Mouse (Mus musculus) layer of hippocampus, postnatal 10 days (tissue): ENCODE data around the gene Hbp1. TPM values are rescaled to one million over a fixed set of nuclear protein-coding genes. Genes with fewer than 3 reads are reported as not detected.

ENCODE experiments used
- DNase-seq, 2 experiments: peaks; one replicate each; pipeline ENCODE4 v3.0.0; 2021; ENCODE audit warnings: low spot score in 2 of 2
- total RNA-seq, 2 experiments: library from RNA; stranded (reverse); gene quantifications; 2 replicates each; pipeline ENCODE4 v1.2.3; 2021

Gene Hbp1
- total RNA-seq, 2 experiments from 2014 or later, result 24.4 to 25.3 TPM

DNA sequence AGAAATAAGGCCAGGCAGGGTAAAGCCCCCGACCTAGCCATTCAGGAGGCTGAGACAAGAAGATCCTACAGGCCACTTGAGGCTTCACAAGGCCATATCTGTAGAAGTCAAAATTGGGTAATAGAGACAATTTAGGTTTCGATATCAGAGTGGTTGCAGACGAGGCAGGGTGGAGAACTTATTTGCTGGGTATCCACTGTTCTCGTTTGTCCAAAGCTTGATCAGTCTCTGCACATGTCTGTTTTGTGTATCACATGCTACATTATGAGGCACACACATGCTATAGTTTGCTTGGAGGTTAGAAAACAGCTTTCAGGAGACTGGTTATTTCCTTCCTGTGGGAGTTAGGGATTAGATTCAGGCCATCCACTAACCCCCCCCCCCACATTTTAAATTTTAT, 5.5 kb upstream of the Hbp1 start:
- no peak for DNase-seq

DNA sequence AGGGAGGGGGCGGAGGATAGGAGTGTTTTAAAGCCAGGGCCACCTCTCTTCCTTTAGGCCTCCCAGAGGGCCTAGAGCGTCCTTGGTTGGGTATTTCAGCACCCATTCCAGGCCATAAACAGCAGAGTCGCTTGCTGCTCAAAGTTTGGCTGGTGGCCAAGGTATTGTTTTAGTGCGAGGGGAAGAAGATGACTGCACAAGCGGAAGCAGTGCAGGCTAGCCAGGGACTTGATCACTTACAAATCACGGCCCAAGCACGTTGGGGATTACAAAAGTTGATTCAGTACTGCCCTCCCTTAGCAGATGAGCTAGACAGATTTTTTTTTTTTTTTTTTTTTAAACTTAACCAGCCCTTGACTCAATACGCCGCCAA, 310 bp upstream of the Hbp1 start:
- no peak for DNase-seq

DNA sequence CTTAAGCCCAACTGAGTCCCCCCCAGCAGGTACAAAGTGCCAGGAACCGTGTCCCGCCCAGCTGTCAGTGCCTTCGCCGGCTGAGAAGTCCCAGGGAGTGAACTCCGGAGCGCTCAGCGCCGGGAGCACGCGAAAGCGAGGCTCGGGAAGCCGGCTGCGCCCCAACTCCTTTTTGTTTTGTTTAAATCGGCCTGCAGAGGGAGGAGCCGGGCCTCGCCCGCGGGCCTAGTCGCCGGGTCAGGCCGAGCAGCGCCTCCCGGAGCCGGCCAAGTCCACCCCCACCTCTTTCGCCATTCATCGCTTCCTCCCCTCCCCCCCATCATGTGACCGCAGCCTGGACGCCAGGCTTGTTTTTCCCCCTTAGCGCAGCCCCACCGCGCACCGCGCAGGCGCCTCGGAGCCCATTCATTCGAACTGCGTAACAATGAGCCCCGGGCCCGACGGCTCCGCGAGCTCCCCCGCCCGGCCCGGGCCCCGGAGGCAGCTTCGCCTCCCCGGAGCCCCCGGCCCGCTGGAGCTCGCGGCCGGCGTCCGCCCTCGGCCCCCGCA, 1.1 kb downstream of the Hbp1 start:
- DNase-seq, result peak; percentile 89 to 94

DNA sequence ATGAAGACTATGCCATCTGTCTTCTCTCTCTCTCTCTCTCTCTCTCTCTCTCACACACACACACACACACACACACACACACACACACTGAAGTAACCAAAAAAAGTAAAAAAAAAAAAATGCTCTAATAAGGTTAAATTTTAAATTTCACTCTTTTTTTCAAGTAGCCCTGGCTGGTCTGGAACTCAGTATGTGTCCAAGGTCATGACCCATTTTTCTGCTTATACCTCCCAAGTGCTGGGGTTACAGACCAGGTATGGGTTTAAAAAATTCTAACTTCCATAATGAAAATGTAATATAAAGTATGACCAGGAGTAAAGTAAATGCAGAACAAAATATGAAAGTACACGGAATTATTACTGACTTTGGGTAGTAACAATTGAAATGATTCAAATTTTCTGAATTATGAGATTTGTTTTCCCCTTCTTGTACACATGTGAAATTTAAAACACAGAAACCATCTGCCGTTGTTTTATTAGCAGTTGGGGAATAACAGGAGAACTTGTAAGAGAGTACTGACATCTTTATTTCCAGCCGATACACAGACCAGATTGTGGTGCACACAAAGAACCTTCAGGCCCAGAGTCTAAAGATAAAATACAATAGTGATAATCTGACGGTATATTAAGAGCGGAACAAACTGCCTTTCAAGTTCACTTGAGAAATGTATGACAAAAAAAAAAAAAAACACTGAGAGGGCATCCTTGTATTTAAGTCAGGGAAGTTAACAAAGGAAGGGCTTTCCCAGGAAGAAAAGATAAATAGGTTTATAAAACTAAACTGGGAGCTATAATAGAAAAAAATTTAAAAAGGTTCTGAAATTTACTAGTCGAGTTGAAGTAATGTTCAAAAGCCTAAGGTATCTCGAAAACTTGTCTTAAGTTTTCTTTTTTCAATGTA, 2.0 kb downstream of the Hbp1 start:
- DNase-seq, result no peak

GRCm38 (mm10) chr12:31947476-31947875, 2.9 kb downstream of the Hbp1 start:
- no peak for DNase-seq

GRCm38 (mm10) chr12:31944405-31944804, 5.9 kb downstream of the Hbp1 start:
- no peak for DNase-seq

- no peak for DNase-seq
Measured at GRCm38 (mm10) chr12:31943020-31943654, 7.2 kb downstream of the Hbp1 start.

DNA sequence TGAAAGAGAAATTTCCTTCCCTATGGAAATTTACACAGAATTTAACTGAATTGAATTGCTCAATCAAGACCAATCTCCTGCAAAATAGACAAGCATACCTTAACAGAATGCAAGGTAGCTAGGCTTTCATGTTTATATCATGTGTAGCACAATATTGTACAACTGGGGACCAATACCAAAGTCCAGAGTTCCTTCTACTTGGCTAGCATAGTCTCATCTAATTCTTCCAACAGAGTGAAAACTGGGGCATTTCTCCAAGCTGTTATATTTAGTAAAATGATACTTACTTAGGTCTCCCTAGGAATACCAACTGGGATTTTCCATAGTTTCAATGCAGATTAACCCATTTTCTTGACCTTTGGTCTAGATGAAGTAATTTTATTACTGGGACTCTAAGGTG, 11.3 kb downstream of the Hbp1 start:
- DNase-seq, result no peak

DNA sequence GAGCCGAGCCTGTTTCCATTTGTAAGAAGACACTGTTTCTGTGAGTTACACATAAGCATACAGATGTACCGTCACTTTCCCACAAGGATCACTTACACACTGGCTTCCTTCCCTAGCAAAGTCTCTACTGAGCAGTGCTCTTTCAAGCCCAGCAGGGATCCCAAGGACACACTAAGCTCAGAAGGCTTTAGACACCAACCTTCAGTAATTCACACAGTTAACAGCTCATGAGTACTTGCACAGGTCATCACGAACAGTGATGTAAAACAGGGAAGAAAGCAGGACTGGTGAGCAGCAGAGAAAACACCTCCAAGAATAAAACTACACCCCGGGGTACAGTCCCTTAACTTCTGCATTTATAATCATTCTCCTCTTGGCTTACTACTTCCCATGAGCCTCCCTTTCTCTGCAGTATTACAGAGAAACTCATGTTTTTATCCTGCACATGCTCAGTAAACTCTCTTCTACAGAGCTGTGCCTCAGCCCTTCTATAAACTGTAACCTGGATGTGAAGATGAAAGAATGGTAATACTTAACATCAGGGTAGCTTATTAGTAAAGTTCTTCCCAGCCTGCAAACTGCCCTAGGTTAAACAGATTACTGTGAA, 11.8 kb downstream of the Hbp1 start:
- no peak for DNase-seq

- no peak for DNase-seq
Measured at GRCm38 (mm10) chr12:31937613-31938012, 12.7 kb downstream of the Hbp1 start.

DNA sequence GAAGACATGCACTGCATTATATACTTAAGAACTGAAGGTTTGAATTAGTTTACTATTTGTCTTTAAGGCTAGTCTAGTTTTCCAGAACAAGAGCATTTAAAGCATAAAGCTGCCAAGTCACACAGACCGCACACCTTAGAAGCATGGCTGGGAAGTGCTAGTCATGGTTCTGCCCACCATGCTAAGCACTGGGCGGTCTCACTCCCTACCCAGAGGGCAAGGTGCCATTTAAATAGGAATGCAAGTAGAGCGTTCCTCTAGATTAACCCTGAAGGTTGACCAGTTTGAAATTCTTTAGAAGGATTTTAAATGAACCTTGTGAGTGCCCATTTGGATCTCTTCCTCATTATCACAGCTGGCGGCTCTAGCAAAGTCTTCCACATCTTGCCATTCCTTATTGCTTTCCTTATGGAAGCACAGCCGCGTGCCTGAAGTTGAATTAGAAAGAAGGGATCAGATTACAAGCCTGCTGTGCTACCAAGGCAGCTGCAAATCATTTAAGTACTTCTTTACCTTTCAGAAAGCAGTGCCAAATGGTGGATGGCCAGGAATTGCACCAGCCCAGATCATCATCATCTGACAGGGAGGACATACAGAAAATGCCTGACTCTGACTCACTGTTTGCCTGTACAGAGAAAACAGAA, 13.6 kb downstream of the Hbp1 start:
- DNase-seq, result no peak

DNA sequence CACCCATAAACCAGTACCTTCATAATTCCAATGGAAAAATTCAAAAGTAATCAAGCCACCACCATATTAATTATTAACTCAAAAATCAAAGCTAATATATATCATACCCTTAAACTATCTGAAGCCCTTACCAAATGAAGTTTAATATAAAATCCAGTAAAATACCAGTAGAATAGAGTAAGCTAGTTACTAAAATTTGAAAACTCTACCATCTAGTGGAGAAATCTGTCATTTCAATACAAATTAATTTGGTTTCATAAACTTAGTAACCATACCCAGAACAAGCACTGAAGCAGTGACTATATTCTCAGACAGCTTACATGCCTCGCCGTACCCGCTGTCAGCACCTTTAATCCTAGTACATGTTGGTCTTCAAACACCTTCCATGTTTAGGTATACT, 18.5 kb downstream of the Hbp1 start:
- DNase-seq, result no peak

DNA sequence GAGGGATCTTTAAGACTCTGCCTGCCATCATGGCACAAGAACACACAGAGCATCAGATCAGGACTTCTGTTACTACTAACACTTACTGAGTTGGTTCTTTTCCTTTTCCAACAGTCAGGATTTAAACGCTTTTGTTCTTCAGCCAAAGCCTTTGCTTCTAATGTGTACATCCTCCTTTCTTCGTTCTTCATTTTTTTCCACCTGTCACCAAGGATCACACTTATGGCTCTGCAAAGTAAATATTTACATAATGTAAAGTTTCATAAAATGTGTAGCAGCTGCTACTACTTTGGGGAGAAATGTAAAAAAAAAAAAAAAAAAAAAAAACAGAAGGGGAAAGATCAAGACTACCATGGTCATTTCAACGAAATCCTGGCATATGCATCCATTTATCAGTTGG, 21.8 kb downstream of the Hbp1 start:
- no peak for DNase-seq

DNA sequence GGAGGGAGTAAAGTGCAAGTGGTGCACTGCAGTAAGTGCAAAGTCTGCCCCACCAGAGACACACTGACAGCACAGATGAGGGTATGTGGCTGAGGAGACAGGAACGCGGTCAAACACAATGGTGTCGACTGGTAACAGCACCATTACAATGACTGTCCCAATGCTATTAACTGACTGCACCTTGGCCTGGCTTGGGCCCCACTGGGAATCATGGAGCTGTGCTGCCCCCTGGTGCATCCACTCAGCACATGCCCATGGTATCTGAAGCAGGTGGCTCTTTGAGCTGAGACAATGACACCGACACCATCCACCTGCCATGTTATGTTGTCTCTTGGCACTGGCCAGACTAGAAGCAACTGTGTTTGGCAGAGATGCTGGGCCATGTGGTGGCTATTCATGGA, 23.7 kb downstream of the Hbp1 start:
- peak; percentile 85 to 88 for DNase-seq

GRCm38 (mm10) chr12:31925343-31925742, 25.0 kb downstream of the Hbp1 start:
- DNase-seq, result no peak

DNA sequence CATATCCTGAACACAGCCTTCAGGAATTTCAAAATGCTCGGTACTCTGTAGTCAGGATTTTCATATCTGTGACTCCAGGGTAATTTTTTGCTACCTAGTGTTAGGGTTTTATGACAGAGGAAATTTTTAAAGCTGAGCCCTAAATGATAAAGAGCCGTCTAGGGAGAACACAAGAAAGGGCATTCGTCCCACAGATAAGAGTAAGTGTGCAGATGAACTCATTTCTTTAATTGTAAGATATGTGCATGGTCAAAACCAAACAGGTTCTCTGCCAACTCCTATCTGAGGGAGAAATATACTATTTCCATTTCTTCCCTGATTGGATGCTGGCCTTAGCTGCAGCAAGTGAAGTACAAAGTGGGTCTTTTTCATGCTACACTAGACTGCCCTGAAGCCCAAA, 26.2 kb downstream of the Hbp1 start:
- DNase-seq, result no peak

- DNase-seq, result no peak
Measured at GRCm38 (mm10) chr12:31920464-31921405, 29.6 kb downstream of the Hbp1 start.

GRCm38 (mm10) chr12:31917245-31917644, 33.1 kb downstream of the Hbp1 start:
- peak; percentile 65 to 72 for DNase-seq

DNA sequence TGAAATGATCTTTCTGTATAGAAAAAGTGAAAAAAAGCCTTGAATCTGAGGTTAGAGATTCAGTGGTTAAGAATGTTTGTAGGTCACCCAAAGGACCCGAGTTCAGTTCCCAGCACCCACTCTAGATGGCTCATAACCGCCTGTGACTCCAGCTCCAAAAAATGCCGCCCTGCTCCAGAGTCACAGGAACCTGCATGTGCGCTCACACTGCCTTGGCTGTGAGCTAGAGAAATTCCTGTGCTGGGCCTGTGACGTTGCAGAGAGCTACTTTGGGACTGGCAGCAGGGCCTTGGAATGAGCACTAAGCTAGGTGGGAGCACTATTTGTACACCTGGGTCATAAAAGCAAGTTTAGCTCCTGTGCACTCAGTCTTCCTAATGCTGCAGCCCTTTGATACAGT, 33.6 kb downstream of the Hbp1 start:
- no peak for DNase-seq

- no peak for DNase-seq
Measured at GRCm38 (mm10) chr12:31913614-31914013, 36.7 kb downstream of the Hbp1 start.
